8 mouse cellular contexts compared by ENCODE assay signal in the genomic region with DNA sequence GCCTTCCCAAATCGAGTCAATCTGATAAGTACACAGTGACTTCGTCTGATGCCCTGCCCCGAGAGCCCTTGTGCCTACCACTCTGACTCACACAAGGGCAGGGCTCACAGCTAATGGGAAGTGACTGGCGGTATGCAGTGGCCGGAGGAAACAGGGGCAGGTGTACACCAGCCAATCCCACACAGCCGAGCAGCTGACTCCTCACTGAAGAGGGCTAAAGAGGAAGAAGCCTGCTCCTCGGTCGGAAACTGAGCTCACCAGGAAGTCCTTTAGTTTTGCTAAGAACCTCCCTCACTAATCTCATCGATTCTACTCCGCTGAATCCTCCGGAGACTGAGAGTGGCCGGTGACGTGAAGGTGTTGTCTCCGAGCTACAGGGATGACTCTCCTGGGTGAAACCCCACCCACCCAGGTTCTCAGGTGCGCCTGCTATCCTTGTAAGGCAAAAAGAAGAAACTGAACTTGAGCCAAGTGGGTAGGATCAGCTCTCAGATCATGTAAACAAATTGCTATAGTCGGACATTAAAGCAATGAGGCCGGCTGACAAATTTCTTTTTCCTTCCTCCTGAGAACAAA. TPM values are rescaled to one million over a fixed set of nuclear protein-coding genes. Genes with fewer than 3 reads are reported as not detected.
DNase-seq lines count a peak whose midpoint lies in the region; ATAC-seq and TF ChIP-seq lines count a peak whose summit lies in the region.

No protein-coding gene starts in this region.

- H3K27ac ChIP-seq in lung, embryonic 14.5 days (ENCODE audit: low read depth), result peak overlapping the region; percentile 71; the same call in 1 of the 2 replicates

- H3K4me1 ChIP-seq in E14TG2a.4 (replicated peaks; ENCODE audit: low read depth, low read length), result peaks cover 92% of the 10 kb centered on the region
- peaks cover 23% of the 10 kb centered on the region for H3K4me1 ChIP-seq in lung, embryonic 14.5 days (ENCODE audit: insufficient read depth)

- TF ChIP-seq CTCF in E14TG2a.4 (conservative IDR thresholded peaks at IDR 0.05; ENCODE audit: low read length), result no peak
- no peak for TF ChIP-seq CTCF in lung, embryonic 14.5 days (IDR thresholded peaks at IDR 0.05; ENCODE audit: low read depth)

- peak overlapping the region; percentile 55 for H3K4me2 ChIP-seq in lung, embryonic 14.5 days

- peak overlapping the region; percentile 49 for H3K4me3 ChIP-seq in E14TG2a.4 (replicated peaks; ENCODE audit: low read length)
- H3K4me3 ChIP-seq in lung, embryonic 14.5 days (ENCODE audit: low read depth, low read length), result peak overlapping the region; percentile 17; the same call in 1 of the 2 replicates

- no peak overlapping the region for H3K9ac ChIP-seq in lung, embryonic 14.5 days

- H3K36me3 ChIP-seq in E14TG2a.4 (ENCODE audit: insufficient read depth, low read length), result peaks cover 11% of the 10 kb centered on the region
- no peaks in the 10 kb centered on the region for H3K36me3 ChIP-seq in lung, embryonic 14.5 days (ENCODE audit: insufficient read depth)

- peak; percentile 58 for DNase-seq in adrenal gland, postnatal 10 days
- peak; percentile 61 to 80 for DNase-seq in heart, adult 18-20 months
- peak; percentile 56 for DNase-seq in kidney, adult 11 months
- peak; percentile 74 for DNase-seq in lung, embryonic 14.5 days
- DNase-seq in retina, embryonic 14.5 days (ENCODE audit: low spot score), result peak; percentile 64
- no peak for DNase-seq in cerebellum, adult 9-10 months
- no peak for DNase-seq in cerebellum, postnatal 10 days

- H3K27me3 ChIP-seq in E14TG2a.4 (ENCODE audit: insufficient read depth, low read length), result no peaks in the 10 kb centered on the region
- H3K27me3 ChIP-seq in lung, embryonic 14.5 days (ENCODE audit: insufficient read depth, low read length), result no peaks in the 10 kb centered on the region

- ATAC-seq in lung, embryonic 14.5 days (ENCODE audit: insufficient read depth), result peak; percentile 93

- H3K9me3 ChIP-seq in E14TG2a.4 (ENCODE audit: low read length), result no peaks in the 10 kb centered on the region
- H3K9me3 ChIP-seq in lung, embryonic 14.5 days (ENCODE audit: low read depth, low read length), result no peaks in the 10 kb centered on the region

- WGBS in lung, embryonic 14.5 days, result 15% methylated on average over 17 of the region's 17 CpGs

RNA-seq across cellular contexts. Expression of a gene that starts 58.2 kb away (rescaled TPM):
- total RNA-seq in adrenal gland, postnatal 10 days (2021), result 10 to 100 TPM; 11.9 to 14.9 TPM
- total RNA-seq in heart, adult 18-20 months (2021), result 10 to 100 TPM; 13.3 to 15.3 TPM
- 38.5 and 40.0 TPM in 2 replicates for polyA plus RNA-seq in lung, embryonic 14.5 days (2014; fragmentation: Nextera tagmentation; extraction: Ambion mirVana)

Comparison
In these comparisons a context has a peak if more than half of its experiments do, and no peak if none do; other contexts are left out.
1. DNase-seq: peak in adrenal gland, postnatal 10 days (single experiment), heart, adult 18-20 months (2 of 2), kidney, adult 11 months (single experiment), lung, embryonic 14.5 days (single experiment) and retina, embryonic 14.5 days (single experiment); none in cerebellum, adult 9-10 months (single experiment) and cerebellum, postnatal 10 days (0 of 2).